Mouse (Mus musculus): ENCODE measurements around the gene Gm20388. TPM values are rescaled to one million over a fixed set of nuclear protein-coding genes. Genes with fewer than 3 reads are reported as not detected.

Gene Gm20388
- total RNA-seq, 1 experiment: 27.0 TPM

DNA sequence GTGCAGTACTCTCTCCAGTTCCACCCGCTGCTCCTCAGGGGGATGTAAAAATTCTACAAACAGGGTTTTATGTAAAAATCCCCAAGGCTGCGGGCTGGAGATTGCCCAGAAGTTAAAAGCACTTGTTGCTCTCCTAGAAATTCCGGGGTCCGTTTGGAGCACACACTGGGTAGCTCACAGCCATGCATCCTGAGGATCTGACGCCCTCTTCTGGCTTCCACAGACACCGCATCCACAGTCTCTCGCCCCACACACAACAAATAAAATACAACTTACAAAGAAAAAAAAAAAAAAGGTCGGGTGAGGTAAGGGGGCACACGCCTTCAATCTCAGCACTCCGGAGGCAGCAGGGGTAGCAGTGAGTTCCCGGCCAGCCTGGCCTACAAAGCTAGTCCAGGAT is 1897.4 kb downstream of the Gm20388 start:
- in situ Hi-C loops (cut with MboI; ENCODE audit: low sequenced_read_pairs in 2 of 2, unreplicated experiment in 2 of 2): no loop called here
- no peak overlapping the region for H3K27ac ChIP-seq (ENCODE audit: insufficient read depth, low read depth, low read length, poor library complexity, severe bottlenecking)
- peaks cover 0 to 3% of the 10 kb centered on the region in 2 experiments; a peak in 1 of 4 replicates for H3K4me1 ChIP-seq (ENCODE audit: control insufficient read depth in 2 of 2, insufficient read depth in 2 of 2, low read length in 2 of 2, poor library complexity in 1 of 2)
- peak; percentile 26 for DNase-seq (ENCODE audit: low read depth, low spot score)
- H3K36me3 ChIP-seq (ENCODE audit: control insufficient read depth, insufficient read depth, low read length, poor library complexity, severe bottlenecking): peaks cover 38% of the 10 kb centered on the region
- H3K4me3 ChIP-seq (ENCODE audit: insufficient read depth in 1 of 2, low read depth in 1 of 2, low read length in 2 of 2, poor library complexity in 1 of 2, severe bottlenecking in 1 of 2): no peak overlapping the region
- peak overlapping the region; percentile 7; the same call in 1 of the 2 replicates for H3K9ac ChIP-seq (ENCODE audit: insufficient read depth, low read depth, low read length, poor library complexity, severe bottlenecking)
- TF ChIP-seq CHD2 (IDR thresholded peaks at IDR 0.05; ENCODE audit: low read depth, low read length) (no peak), MAFK (IDR thresholded peaks at IDR 0.05; ENCODE audit: insufficient read depth, low read depth, low read length) (no peak), ZNF384 (IDR thresholded peaks at IDR 0.05; ENCODE audit: low read depth, low read length) (peak; percentile 40; the same call in 1 of the 2 replicates), ZC3H11A (IDR thresholded peaks at IDR 0.05; ENCODE audit: borderline replicate concordance, low read depth, low read length) (no peak)
- H3K9me3 ChIP-seq (ENCODE audit: control insufficient read depth, insufficient read depth, low read depth, low read length): no peaks in the 10 kb centered on the region

DNA sequence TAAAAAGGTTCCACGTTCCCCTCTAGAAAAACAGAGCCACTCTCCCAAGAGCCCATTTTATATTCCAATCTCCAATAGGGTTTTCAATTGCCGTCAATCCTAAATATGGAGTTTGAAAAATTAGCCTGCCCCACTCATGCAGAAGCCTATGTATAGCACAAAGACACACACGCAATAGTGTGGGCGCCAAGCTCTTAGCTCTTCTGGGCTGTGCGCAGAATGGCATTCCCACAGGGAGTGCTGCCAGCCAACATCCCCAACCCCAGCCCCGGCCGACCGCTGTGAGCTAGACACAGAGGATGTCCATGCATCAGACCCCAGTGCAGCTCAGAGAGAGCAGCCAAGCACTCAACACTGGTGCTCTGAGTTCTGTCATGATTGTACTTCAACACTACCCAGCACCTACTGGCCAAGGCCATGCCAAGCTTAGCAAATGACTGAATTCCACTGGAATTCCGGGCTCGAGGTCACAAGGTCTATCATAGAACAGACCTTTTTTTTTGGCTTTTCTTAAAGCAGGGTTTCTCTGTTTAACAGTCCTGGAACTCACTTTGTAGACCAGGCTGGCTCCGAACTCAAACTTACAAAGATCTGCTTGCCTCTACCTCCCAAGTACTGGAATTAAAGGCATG is 1899.0 kb downstream of the Gm20388 start:
- H3K4me1 ChIP-seq (ENCODE audit: control insufficient read depth in 2 of 2, insufficient read depth in 2 of 2, low read length in 2 of 2, poor library complexity in 1 of 2): peaks cover 0 to 3% of the 10 kb centered on the region in 2 experiments; a peak in 1 of 4 replicates
- H3K9ac ChIP-seq (ENCODE audit: insufficient read depth, low read depth, low read length, poor library complexity, severe bottlenecking): no peak overlapping the region
- TF ChIP-seq MAFK (IDR thresholded peaks at IDR 0.05; ENCODE audit: insufficient read depth, low read depth, low read length): no peak
- TF ChIP-seq CHD2 (IDR thresholded peaks at IDR 0.05; ENCODE audit: low read depth, low read length): no peak
- no peak for TF ChIP-seq HCFC1 (IDR thresholded peaks at IDR 0.05; ENCODE audit: borderline replicate concordance, insufficient read depth, low read length)
- no peak for TF ChIP-seq ZC3H11A (IDR thresholded peaks at IDR 0.05; ENCODE audit: borderline replicate concordance, low read depth, low read length)
- no peak for TF ChIP-seq ZNF384 (IDR thresholded peaks at IDR 0.05; ENCODE audit: low read depth, low read length)
- in situ Hi-C loops (cut with MboI; ENCODE audit: low sequenced_read_pairs in 2 of 2, unreplicated experiment in 2 of 2): no loop called here
- H3K9me3 ChIP-seq (ENCODE audit: control insufficient read depth, insufficient read depth, low read depth, low read length): no peaks in the 10 kb centered on the region
- peaks cover 35% of the 10 kb centered on the region for H3K36me3 ChIP-seq (ENCODE audit: control insufficient read depth, insufficient read depth, low read length, poor library complexity, severe bottlenecking)
- no peak for DNase-seq (ENCODE audit: low read depth, low spot score)
- no peak overlapping the region for H3K27ac ChIP-seq (ENCODE audit: insufficient read depth, low read depth, low read length, poor library complexity, severe bottlenecking)
- H3K4me3 ChIP-seq (ENCODE audit: insufficient read depth in 1 of 2, low read depth in 1 of 2, low read length in 2 of 2, poor library complexity in 1 of 2, severe bottlenecking in 1 of 2): no peak overlapping the region

DNA sequence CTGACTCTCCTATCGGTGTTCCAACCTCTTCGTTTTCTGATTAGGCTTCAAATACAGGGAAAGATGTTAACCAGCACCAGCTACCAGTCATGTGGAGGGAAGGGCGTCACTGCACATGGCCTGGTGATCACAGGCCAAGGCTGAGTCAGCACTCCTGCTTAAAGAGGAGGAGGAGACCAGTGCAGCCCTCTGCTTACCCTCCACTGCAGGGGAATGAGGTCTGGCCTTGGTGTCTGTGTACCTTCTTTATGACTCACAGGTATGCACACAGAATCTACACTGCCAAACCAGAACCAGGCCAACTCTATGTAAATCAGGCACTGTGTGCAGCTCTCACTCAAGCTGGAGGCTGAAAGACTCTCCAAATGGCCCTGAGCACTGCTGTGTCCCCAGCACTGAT is 1900.9 kb downstream of the Gm20388 start:
- Histone ChIP-seq H3K36me3 (ENCODE audit: control insufficient read depth, insufficient read depth, low read length, poor library complexity, severe bottlenecking) (peaks cover 22% of the 10 kb centered on the region; the same call in 1 of the 2 replicates), H3K4me1 (ENCODE audit: control insufficient read depth in 2 of 2, insufficient read depth in 2 of 2, low read length in 2 of 2, poor library complexity in 1 of 2) (peaks cover 0 to 3% of the 10 kb centered on the region in 2 experiments; a peak in 1 of 4 replicates), H3K27ac (ENCODE audit: insufficient read depth, low read depth, low read length, poor library complexity, severe bottlenecking) (no peak overlapping the region), H3K4me3 (ENCODE audit: insufficient read depth in 1 of 2, low read depth in 1 of 2, low read length in 2 of 2, poor library complexity in 1 of 2, severe bottlenecking in 1 of 2) (no peak overlapping the region), H3K9me3 (ENCODE audit: control insufficient read depth, insufficient read depth, low read depth, low read length) (no peaks in the 10 kb centered on the region), H3K9ac (ENCODE audit: insufficient read depth, low read depth, low read length, poor library complexity, severe bottlenecking) (no peak overlapping the region)
- TF ChIP-seq ZNF384 (IDR thresholded peaks at IDR 0.05; ENCODE audit: low read depth, low read length) (no peak), MAFK (IDR thresholded peaks at IDR 0.05; ENCODE audit: insufficient read depth, low read depth, low read length) (peak; percentile 29; the same call in 1 of the 2 replicates), CHD2 (IDR thresholded peaks at IDR 0.05; ENCODE audit: low read depth, low read length) (no peak)
- DNase-seq (ENCODE audit: low read depth, low spot score): no peak
- in situ Hi-C loops (cut with MboI; ENCODE audit: low sequenced_read_pairs in 2 of 2, unreplicated experiment in 2 of 2): no loop called here

DNA sequence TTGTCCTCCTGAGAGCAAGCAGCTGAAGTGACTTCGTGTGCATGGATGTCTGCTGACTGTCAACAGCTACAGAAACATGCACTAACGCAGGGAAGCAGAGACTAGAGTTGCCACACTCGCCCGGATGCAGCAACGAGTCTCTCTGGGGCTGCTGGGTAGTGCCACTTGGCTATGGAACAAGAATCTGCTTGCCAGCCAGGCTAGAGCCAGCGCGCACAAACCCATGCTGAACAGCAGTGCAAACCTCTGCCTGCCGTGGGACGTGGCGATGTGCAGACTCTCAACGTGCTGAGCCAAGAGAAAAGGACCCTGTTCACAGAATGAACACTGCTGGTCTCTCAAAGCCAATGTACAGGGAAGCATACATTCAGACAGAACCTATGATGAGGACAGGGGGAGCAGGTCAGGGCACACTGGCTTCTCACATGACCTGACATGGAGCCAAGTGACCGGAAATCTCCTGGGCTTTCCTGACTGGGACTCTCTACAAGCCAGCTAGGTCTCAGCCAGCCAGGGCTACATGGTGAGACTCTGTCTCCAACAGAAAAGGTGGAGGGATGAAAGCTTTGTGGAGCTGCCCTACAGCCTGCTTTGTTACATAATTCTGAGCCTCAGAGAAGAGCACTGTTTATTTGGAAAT is 1901.4 kb downstream of the Gm20388 start:
- TF ChIP-seq MAFK (IDR thresholded peaks at IDR 0.05; ENCODE audit: insufficient read depth, low read depth, low read length) (no peak), HCFC1 (IDR thresholded peaks at IDR 0.05; ENCODE audit: borderline replicate concordance, insufficient read depth, low read length) (no peak), ZC3H11A (IDR thresholded peaks at IDR 0.05; ENCODE audit: borderline replicate concordance, low read depth, low read length) (no peak), CHD2 (IDR thresholded peaks at IDR 0.05; ENCODE audit: low read depth, low read length) (no peak), ZNF384 (IDR thresholded peaks at IDR 0.05; ENCODE audit: low read depth, low read length) (no peak)
- no peak overlapping the region for H3K27ac ChIP-seq (ENCODE audit: insufficient read depth, low read depth, low read length, poor library complexity, severe bottlenecking)
- DNase-seq (ENCODE audit: low read depth, low spot score): no peak
- H3K36me3 ChIP-seq (ENCODE audit: control insufficient read depth, insufficient read depth, low read length, poor library complexity, severe bottlenecking): peaks cover 20% of the 10 kb centered on the region; the same call in 1 of the 2 replicates
- H3K9me3 ChIP-seq (ENCODE audit: control insufficient read depth, insufficient read depth, low read depth, low read length): no peaks in the 10 kb centered on the region
- no peak overlapping the region for H3K4me3 ChIP-seq (ENCODE audit: insufficient read depth in 1 of 2, low read depth in 1 of 2, low read length in 2 of 2, poor library complexity in 1 of 2, severe bottlenecking in 1 of 2)
- no peak overlapping the region for H3K9ac ChIP-seq (ENCODE audit: insufficient read depth, low read depth, low read length, poor library complexity, severe bottlenecking)
- in situ Hi-C loops (cut with MboI; ENCODE audit: low sequenced_read_pairs in 2 of 2, unreplicated experiment in 2 of 2): no loop called here
- peaks cover 0 to 3% of the 10 kb centered on the region in 2 experiments; a peak in 1 of 4 replicates for H3K4me1 ChIP-seq (ENCODE audit: control insufficient read depth in 2 of 2, insufficient read depth in 2 of 2, low read length in 2 of 2, poor library complexity in 1 of 2)
